Mouse (Mus musculus) C2C12 (cell line): Measurements from ENCODE around the gene Cryz. TPM values are rescaled to one million over a fixed set of nuclear protein-coding genes. Genes with fewer than 3 reads are reported as not detected.

Experiments used
- H3K27me3 ChIP-seq: one replicate; pipeline ENCODE4 v1.6.1; 2011; ENCODE audit not compliant: control insufficient read depth, insufficient read depth, insufficient read length
- H3K36me3 ChIP-seq: one replicate; pipeline ENCODE4 v1.6.1; 2011; ENCODE audit not compliant: control insufficient read depth, insufficient read depth
- H3K4me3 ChIP-seq: one replicate; pipeline ENCODE4 v1.5.1; 2011; ENCODE audit warnings: mild to moderate bottlenecking, control low read depth; ENCODE audit not compliant: poor library complexity, insufficient read depth, severe bottlenecking
- H3K79me2 ChIP-seq: one replicate; pipeline ENCODE4 v1.6.1; 2011; ENCODE audit not compliant: control insufficient read depth, insufficient read depth
- H3K79me3 ChIP-seq: one replicate; pipeline ENCODE4 v1.6.1; 2011; ENCODE audit warnings: low read depth, control low read depth
- H3ac ChIP-seq: one replicate; pipeline ENCODE3; 2011; ENCODE audit warnings: low read depth; ENCODE audit not compliant: control insufficient read depth, insufficient read length
- CEBPB ChIP-seq: IDR thresholded peaks from one replicate; pipeline ENCODE4 v1.6.1; 2011; ENCODE audit warnings: low read depth, mild to moderate bottlenecking, control low read depth, moderate library complexity
- CTCF ChIP-seq: IDR thresholded peaks from one replicate; pipeline ENCODE4 v1.5.1; 2011; ENCODE audit not compliant: control insufficient read depth, insufficient read depth, insufficient read length
- FOSL1 ChIP-seq: IDR thresholded peaks from one replicate; pipeline ENCODE4 v1.8.0; 2011; ENCODE audit warnings: mild to moderate bottlenecking, low read length; ENCODE audit not compliant: poor library complexity, insufficient read depth, severe bottlenecking
- MAX ChIP-seq: IDR thresholded peaks from one replicate; pipeline ENCODE4 v1.6.1; 2011; ENCODE audit warnings: mild to moderate bottlenecking, control low read depth
- MYOD1 ChIP-seq: IDR thresholded peaks from one replicate; pipeline ENCODE4 v1.6.1; 2011; ENCODE audit warnings: low read depth; ENCODE audit not compliant: control insufficient read depth, insufficient read length
- MYOG ChIP-seq: IDR thresholded peaks from one replicate; pipeline ENCODE4 v1.6.1; 2011; ENCODE audit not compliant: control insufficient read depth, insufficient read length; ENCODE audit errors: extremely low read depth
- USF1 ChIP-seq: IDR thresholded peaks from one replicate; pipeline ENCODE4 v1.6.1; 2011; ENCODE audit warnings: low read depth, mild to moderate bottlenecking, control low read depth, moderate library complexity
- polyA plus RNA-seq: library from polyadenylated mRNA; unstranded; fragments of >200 nt; fragmentation: generic; extraction: Trizol; gene quantifications from one replicate; pipeline ENCODE4 v1.2.1, GENCODE M21; 2012; ENCODE audit warnings: missing spikeins

The Cryz gene
- polyA plus RNA-seq, 1 experiment: 20.8 TPM

- no peaks in the 10 kb centered on the region for H3K27me3 ChIP-seq
- no peaks in the 10 kb centered on the region for H3K79me2 ChIP-seq
- no peak overlapping the region for H3K4me3 ChIP-seq
- peaks cover 18% of the 10 kb centered on the region for H3K36me3 ChIP-seq
- no peak for TF ChIP-seq MYOG
- no peak for TF ChIP-seq USF1
- no peaks in the 10 kb centered on the region for H3K79me3 ChIP-seq
- H3ac ChIP-seq: no peak overlapping the region
Measured at GRCm38 (mm10) chr3:154584351-154584750, 12.2 kb upstream of the Cryz start.

GRCm38 (mm10) chr3:154590971-154591370 lies 5.5 kb upstream of the Cryz start:
- TF ChIP-seq CTCF (no peak), MYOG (no peak)
- no peaks in the 10 kb centered on the region for H3K79me2 ChIP-seq
- peaks cover 26% of the 10 kb centered on the region for H3K36me3 ChIP-seq
- no peaks in the 10 kb centered on the region for H3K27me3 ChIP-seq
- H3ac ChIP-seq: no peak overlapping the region
- peaks cover 1% of the 10 kb centered on the region for H3K79me3 ChIP-seq
- H3K4me3 ChIP-seq: no peak overlapping the region

- peaks cover 24% of the 10 kb centered on the region for H3K36me3 ChIP-seq
Measured at GRCm38 (mm10) chr3:154591621-154592020, 4.9 kb upstream of the Cryz start.

GRCm38 (mm10) chr3:154593596-154593995 lies 2.9 kb upstream of the Cryz start:
- no peaks in the 10 kb centered on the region for H3K79me2 ChIP-seq
- no peaks in the 10 kb centered on the region for H3K27me3 ChIP-seq
- no peak overlapping the region for H3K4me3 ChIP-seq
- TF ChIP-seq MYOD1 (no peak), MYOG (no peak), CTCF (no peak), CEBPB (no peak), FOSL1 (no peak), MAX (no peak), USF1 (no peak)
- no peak overlapping the region for H3ac ChIP-seq
- H3K79me3 ChIP-seq: peaks cover 1% of the 10 kb centered on the region
- peaks cover 24% of the 10 kb centered on the region for H3K36me3 ChIP-seq

More at GRCm38 (mm10) chr3:154591621-154592020, 4.9 kb upstream of the Cryz start:
- Histone ChIP-seq H3K4me3 (no peak overlapping the region), H3K27me3 (no peaks in the 10 kb centered on the region), H3K79me2 (no peaks in the 10 kb centered on the region), H3ac (no peak overlapping the region), H3K79me3 (peaks cover 1% of the 10 kb centered on the region)
- TF ChIP-seq FOSL1 (no peak), MYOD1 (no peak), MAX (no peak), USF1 (no peak), MYOG (no peak), CEBPB (no peak), CTCF (no peak)

GRCm38 (mm10) chr3:154594156-154594555 lies 2.4 kb upstream of the Cryz start:
- Histone ChIP-seq H3K36me3 (peaks cover 24% of the 10 kb centered on the region), H3K79me3 (peaks cover 1% of the 10 kb centered on the region), H3ac (no peak overlapping the region), H3K27me3 (no peaks in the 10 kb centered on the region), H3K4me3 (no peak overlapping the region), H3K79me2 (no peaks in the 10 kb centered on the region)
- TF ChIP-seq MYOD1 (no peak), MAX (no peak), CEBPB (no peak), FOSL1 (no peak), USF1 (no peak), MYOG (no peak), CTCF (no peak)

- Histone ChIP-seq H3K4me3 (peak within 1 kb of the TSS; percentile 80), H3K79me3 (peaks cover 1% of the 10 kb centered on the region), H3K36me3 (peaks cover 15% of the 10 kb centered on the region), H3K79me2 (no peaks in the 10 kb centered on the region), H3K27me3 (no peaks in the 10 kb centered on the region), H3ac (peak within 1 kb of the TSS; percentile 95)
- TF ChIP-seq USF1: no peak
- peak; percentile 4 for TF ChIP-seq CTCF
- no peak for TF ChIP-seq CEBPB
- TF ChIP-seq MAX: no peak
- TF ChIP-seq MYOG: no peak
- no peak for TF ChIP-seq MYOD1
- no peak for TF ChIP-seq FOSL1
Measured at GRCm38 (mm10) chr3:154596934-154597554, 533 bp downstream of the Cryz start, which contains the start of gene Tyw3. Tyw3 (minus strand) TSS chr3:154597104.
